Mouse (Mus musculus): ENCODE data around the gene Kcna10. TPM values are rescaled to one million over a fixed set of nuclear protein-coding genes. Genes with fewer than 3 reads are reported as not detected.

Gene Kcna10
- polyA plus RNA-seq, 1 experiment from 2014 or later, result not detected

DNA sequence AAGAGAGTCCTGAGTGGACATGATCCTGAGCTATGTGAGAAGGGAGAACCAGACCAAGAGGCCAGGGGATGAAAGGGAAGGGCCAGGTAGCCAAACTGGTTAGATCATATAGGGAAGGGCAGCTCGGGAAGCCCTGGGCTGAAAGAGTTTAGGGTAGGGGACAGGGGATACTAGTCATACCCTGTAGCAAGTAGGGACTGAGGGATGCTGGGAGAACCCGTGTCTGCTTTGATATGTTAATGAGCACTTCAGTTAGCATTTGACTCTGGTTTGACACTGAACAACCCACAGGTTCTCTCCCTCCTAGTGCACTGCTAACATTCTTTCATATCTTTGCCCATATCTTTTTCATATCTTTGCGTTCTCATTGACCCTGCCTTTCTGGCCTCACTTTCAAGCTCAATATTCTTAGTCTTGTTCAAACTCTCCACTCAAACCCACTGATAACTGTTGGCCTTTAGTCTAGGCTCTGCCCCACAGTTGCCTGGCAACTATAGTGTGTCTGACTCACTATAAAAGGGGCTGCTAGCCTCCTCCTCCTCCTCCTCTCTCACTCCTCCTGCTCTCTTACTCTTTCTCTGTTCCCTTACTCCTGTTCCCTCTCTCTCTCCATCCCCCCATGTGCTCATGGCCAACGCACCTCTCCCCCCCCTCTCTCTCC lies 23.8 kb downstream of the Kcna10 start:
- Histone ChIP-seq H3K9me3 (no peaks in the 10 kb centered on the region), H3K4me3 (no peak overlapping the region), H3K27ac (no peak overlapping the region), H3K36me3 (no peaks in the 10 kb centered on the region), H3K27me3 (ENCODE audit: insufficient read depth, poor library complexity, severe bottlenecking) (no peaks in the 10 kb centered on the region; the same call in 1 of the 2 replicates), H3K4me1 (peaks cover 16% of the 10 kb centered on the region; the same call in 1 of the 2 replicates)
- no peak for DNase-seq (ENCODE audit: low spot score)
- 55% methylated on average over 4 of the region's 4 CpGs for WGBS

DNA sequence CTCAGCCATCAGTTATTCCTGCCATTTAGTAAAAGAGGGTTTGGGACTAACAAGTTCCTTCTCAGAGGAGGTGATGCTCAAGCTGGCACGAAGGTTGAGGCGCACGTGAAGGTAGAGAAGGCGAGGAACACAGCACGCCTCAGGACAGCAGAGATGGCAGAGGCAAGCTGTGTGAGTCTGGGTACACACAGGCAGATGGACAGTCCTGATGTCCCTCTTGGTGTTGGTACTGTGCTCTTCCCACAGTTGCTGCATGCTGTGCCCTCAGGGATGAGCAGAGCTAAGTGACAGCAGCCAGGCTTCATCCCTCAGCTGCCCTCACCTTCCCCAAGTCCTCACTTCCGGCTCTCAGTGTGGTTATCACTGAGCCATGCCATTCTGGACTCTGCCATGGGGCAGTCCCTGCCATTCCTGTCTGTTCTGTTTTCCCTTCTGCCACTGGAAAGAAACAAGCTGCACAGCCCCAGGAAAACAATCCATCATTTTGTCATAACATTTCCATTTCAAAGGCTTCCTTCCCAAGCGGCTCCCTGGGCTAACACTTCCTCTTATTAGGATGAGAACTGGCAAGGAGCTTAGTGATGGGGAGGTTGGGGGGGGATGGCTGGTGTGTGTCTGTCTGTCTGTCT lies 24.9 kb downstream of the Kcna10 start:
- 59% methylated on average over 7 of the region's 7 CpGs for WGBS
- no peak for DNase-seq (ENCODE audit: low spot score)
- H3K27ac ChIP-seq, result no peak overlapping the region
- H3K4me1 ChIP-seq, result peaks cover 16% of the 10 kb centered on the region; the same call in 1 of the 2 replicates
- H3K36me3 ChIP-seq, result no peaks in the 10 kb centered on the region
- H3K27me3 ChIP-seq (ENCODE audit: insufficient read depth, poor library complexity, severe bottlenecking), result no peaks in the 10 kb centered on the region; the same call in 1 of the 2 replicates
- no peak overlapping the region for H3K4me3 ChIP-seq
- no peaks in the 10 kb centered on the region for H3K9me3 ChIP-seq

DNA sequence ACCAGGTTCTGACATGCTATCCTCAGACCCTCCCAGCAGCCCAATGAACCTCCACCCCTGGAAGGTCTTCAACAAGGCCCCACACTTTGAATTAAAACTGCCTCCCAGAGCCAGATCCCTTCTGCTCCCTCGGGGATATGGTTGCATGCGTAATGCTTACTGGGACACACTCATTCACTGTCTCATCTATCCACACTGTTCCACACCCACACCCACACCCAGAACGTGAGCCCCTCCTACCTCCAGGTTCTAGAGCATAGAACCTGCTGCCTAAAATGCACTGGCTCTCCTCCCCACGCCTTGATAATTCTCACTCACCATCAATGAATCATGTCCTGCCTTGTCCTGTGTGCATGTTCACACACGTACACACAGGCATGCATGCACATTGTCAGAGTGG lies 31.8 kb downstream of the Kcna10 start:
- Histone ChIP-seq H3K4me1 (no peaks in the 10 kb centered on the region), H3K36me3 (no peaks in the 10 kb centered on the region), H3K27ac (no peak overlapping the region), H3K4me3 (no peak overlapping the region), H3K9me3 (no peaks in the 10 kb centered on the region), H3K27me3 (ENCODE audit: insufficient read depth, poor library complexity, severe bottlenecking) (peaks cover 14% of the 10 kb centered on the region; the same call in 1 of the 2 replicates)
- WGBS, result 72% methylated on average over 5 of the region's 5 CpGs
- DNase-seq (ENCODE audit: low spot score), result no peak

DNA sequence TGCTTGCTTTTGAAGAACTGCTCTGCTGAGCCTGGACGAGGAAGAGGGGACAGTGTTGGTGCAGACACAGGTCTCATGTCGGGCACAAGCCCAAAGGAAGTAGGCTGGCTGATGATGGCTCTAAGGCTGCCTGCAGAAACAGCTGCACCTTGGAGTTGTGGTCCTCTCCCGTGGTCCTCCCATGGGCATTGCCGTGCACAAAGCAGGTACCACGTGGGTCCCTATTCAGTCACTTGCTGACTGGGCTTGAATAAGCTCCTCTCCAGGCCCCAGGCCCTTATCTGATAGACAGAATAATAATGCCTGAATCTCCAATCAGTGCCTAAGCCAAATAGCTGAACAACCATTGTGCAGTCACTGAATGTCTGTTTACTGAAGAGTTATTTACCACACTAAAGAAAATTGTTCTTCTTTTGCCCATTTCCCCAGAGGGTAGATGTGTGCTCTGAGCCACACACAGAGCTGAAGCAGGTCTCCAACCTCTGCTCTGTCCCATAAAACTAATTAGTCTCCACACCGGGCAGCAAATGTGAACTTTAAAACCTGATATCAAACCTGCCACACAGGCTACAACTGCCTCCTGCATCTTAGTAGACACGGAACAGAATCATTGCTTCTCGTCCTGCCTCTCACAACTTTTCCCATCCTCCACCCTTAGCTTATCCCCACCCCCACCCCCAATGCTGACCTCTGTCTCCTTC lies 33.7 kb downstream of the Kcna10 start:
- H3K9me3 ChIP-seq, result no peaks in the 10 kb centered on the region
- H3K4me1 ChIP-seq, result no peaks in the 10 kb centered on the region
- WGBS, result 70% methylated on average over 8 of the region's 8 CpGs
- H3K36me3 ChIP-seq, result no peaks in the 10 kb centered on the region
- DNase-seq (ENCODE audit: low spot score), result no peak
- no peak overlapping the region for H3K4me3 ChIP-seq
- H3K27me3 ChIP-seq (ENCODE audit: insufficient read depth, poor library complexity, severe bottlenecking), result peaks cover 14% of the 10 kb centered on the region; the same call in 1 of the 2 replicates
- no peak overlapping the region for H3K27ac ChIP-seq

DNA sequence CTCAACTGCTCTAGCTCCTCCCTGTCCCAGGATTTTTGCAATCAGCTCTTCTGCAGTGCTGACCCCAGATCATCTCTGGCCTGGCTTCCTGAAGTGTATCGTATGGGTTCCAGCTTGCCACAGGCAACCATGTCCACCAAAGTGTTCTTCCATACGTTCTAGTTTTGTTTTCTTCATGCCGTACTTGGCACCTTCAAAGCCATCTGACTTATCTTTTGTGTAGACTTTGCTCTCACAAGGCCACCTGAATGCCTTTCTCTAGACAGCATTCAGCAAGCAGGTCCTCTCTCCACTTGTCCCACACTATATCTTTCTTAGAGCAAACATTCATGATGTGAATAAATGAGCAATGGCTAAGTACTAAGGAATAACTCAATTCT lies 34.2 kb downstream of the Kcna10 start:
- peaks cover 14% of the 10 kb centered on the region; the same call in 1 of the 2 replicates for H3K27me3 ChIP-seq (ENCODE audit: insufficient read depth, poor library complexity, severe bottlenecking)
- no peaks in the 10 kb centered on the region for H3K36me3 ChIP-seq
- DNase-seq (ENCODE audit: low spot score), result no peak
- WGBS, result 80% methylated on average over 3 of the region's 3 CpGs
- no peaks in the 10 kb centered on the region for H3K9me3 ChIP-seq
- H3K4me1 ChIP-seq, result no peaks in the 10 kb centered on the region
- no peak overlapping the region for H3K27ac ChIP-seq
- H3K4me3 ChIP-seq, result no peak overlapping the region

DNA sequence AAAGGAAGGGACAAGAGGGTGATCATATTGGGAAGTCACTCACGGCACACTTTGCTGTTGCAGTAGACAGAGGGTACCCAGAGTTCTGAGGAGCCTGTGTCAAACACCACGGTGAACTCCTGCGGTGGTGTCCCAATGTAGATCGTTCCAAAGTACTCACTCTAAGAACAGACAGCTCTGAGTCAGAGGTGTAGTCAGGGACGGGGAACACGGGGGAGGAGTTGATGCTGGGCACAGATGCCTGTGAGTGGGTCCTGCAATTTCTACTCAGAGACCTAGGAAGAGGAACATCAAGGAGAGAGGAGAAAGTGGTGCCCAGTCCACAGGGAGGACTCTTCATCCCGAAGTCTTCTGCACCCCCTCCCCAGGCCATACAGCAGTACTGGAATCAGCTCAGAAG lies 35.7 kb downstream of the Kcna10 start:
- DNase-seq (ENCODE audit: low spot score), result no peak
- WGBS, result 88% methylated on average over 7 of the region's 7 CpGs

DNA sequence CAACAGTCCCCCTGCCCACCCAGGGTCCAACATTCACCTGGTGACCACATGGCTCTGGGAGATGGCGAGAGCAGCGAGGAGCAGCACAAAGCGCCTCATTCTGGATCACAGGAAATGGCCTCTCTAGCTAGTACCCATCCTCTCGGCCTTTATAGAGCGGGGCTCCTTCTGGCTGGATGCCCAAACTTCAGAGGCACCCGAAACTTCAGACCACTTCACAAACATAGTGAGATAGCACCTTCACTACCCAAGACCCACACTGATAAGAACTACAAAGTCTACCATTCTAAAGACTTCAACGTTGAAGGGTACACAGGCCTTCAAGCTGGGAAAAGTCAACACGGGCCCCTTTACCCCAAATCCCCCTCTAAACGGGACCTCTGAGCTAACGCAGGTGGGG lies 38.8 kb downstream of the Kcna10 start, which contains the start of gene Cym:
Gene Cym (minus strand): TSS at position 125 of the 400 bp plus-strand sequence.
- 75% methylated on average over 10 of the region's 10 CpGs for WGBS
- peaks cover 14% of the 10 kb centered on the region; the same call in 1 of the 2 replicates for H3K27me3 ChIP-seq (ENCODE audit: insufficient read depth, poor library complexity, severe bottlenecking)
- no peaks in the 10 kb centered on the region for H3K4me1 ChIP-seq
- H3K4me3 ChIP-seq, result no peak within 1 kb of the TSS
- no peaks in the 10 kb centered on the region for H3K36me3 ChIP-seq
- H3K9me3 ChIP-seq, result no peaks in the 10 kb centered on the region
- H3K27ac ChIP-seq, result no peak within 1 kb of the TSS
- DNase-seq (ENCODE audit: low spot score), result no peak

More for the DNA sequence above, 35.7 kb downstream of the Kcna10 start:
- no peak overlapping the region for H3K4me3 ChIP-seq
- no peaks in the 10 kb centered on the region for H3K4me1 ChIP-seq
- no peaks in the 10 kb centered on the region for H3K36me3 ChIP-seq
- peaks cover 14% of the 10 kb centered on the region; the same call in 1 of the 2 replicates for H3K27me3 ChIP-seq (ENCODE audit: insufficient read depth, poor library complexity, severe bottlenecking)
- H3K9me3 ChIP-seq, result no peaks in the 10 kb centered on the region
- no peak overlapping the region for H3K27ac ChIP-seq

DNA sequence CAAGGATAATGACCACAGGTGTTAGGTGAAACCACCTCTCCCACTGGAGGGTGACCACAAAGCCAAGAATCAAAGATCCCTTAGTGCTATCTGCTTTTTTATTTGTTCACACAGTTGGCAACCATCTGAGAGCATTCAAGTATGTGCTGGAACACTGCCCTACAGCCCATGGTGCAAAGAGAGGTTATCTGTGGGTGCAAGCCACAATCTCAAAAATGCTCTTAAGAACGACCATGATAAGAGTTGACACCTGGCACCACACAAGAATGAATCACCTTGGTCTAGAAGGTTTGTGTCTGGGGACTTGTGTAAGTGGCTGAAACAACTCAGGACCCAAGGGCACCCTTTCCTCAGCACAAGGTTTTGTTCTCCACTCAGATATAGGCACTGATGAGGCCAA lies 40.4 kb downstream of the Kcna10 start:
- Histone ChIP-seq H3K27me3 (ENCODE audit: insufficient read depth, poor library complexity, severe bottlenecking) (0 out of 2 replicates have a peak, but pooled peaks cover 8% of the 10 kb centered on the region), H3K27ac (no peak overlapping the region), H3K36me3 (no peaks in the 10 kb centered on the region), H3K4me3 (no peak overlapping the region), H3K9me3 (no peaks in the 10 kb centered on the region), H3K4me1 (no peaks in the 10 kb centered on the region)
- no peak for DNase-seq (ENCODE audit: low spot score)
- WGBS, result 50% methylated on average over 1 of the region's 1 CpGs

DNA sequence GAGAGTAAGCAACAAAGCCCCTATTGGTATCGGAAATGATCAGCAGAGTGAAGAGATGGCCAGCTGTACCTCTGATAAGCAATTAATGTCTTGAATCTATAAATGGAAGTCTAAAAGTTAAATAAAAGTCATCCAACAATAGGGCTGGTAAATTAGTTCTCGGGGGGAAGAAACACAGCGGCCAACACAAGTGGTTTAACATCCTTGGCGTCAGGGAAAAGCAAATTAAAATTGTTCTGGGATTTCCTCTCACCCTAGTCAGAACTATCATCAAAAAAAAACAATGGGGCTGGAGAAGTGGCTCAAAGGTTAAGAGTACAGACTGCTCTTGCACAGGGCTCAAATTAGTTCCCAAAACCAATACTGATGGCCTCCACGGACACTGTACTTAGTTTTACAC lies 43.0 kb downstream of the Kcna10 start:
- Histone ChIP-seq H3K27me3 (ENCODE audit: insufficient read depth, poor library complexity, severe bottlenecking) (0 out of 2 replicates have a peak, but pooled peaks cover 4% of the 10 kb centered on the region), H3K4me3 (no peak overlapping the region), H3K4me1 (peaks cover 3% of the 10 kb centered on the region; the same call in 1 of the 2 replicates), H3K36me3 (no peaks in the 10 kb centered on the region), H3K9me3 (no peaks in the 10 kb centered on the region), H3K27ac (no peak overlapping the region)
- whole genome bisulfite sequencing, result 82% methylated on average over 5 of the region's 5 CpGs
- no peak for DNase-seq (ENCODE audit: low spot score)

DNA sequence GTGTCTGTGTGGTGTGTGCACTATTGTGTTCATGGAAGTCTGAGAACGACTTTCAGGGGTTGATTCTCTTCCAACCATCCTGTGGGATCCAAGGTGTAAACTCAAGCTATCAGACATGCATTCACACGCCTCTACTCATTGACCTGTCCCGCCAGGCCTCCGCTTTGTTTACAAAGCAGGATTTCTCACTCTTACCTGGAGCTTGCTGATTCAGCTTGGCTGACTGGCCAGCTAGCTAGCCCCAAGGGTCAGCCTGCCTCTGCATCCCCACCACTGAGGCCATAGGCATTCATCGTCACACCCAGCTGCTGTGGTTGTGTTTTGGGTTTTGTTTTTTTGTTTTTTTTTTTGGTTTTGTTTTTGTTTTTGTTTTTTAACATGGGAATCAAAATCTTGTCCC lies 46.4 kb downstream of the Kcna10 start:
- Histone ChIP-seq H3K27ac (no peak overlapping the region), H3K27me3 (ENCODE audit: insufficient read depth, poor library complexity, severe bottlenecking) (peaks cover 20% of the 10 kb centered on the region), H3K36me3 (no peaks in the 10 kb centered on the region), H3K4me1 (peaks cover 3% of the 10 kb centered on the region; the same call in 1 of the 2 replicates), H3K9me3 (no peaks in the 10 kb centered on the region), H3K4me3 (no peak overlapping the region)
- DNase-seq (ENCODE audit: low spot score), result no peak
- WGBS, result 67% methylated on average over 5 of the region's 5 CpGs

DNA sequence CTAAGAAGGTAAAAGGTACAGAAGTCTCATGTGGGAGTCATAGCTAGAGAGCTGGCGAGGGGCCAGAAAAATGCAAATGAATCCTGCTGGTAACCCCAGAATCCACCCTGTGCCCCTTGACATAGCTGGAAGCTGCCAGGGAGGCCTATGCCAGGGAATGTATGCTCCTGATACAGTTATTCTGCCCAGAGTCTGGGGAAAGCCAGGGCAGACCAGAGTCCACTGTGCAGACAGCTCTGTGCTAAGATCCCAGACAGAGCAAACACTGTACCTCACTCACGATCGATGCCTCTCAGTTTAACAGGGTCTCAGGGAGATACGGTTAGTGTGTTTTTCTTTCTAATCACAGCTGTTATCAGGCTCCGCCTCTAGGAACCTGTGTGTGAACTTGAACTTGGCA lies 47.0 kb downstream of the Kcna10 start:
- H3K9me3 ChIP-seq, result no peaks in the 10 kb centered on the region
- H3K4me3 ChIP-seq, result no peak overlapping the region
- H3K4me1 ChIP-seq, result peaks cover 3% of the 10 kb centered on the region; the same call in 1 of the 2 replicates
- H3K27me3 ChIP-seq (ENCODE audit: insufficient read depth, poor library complexity, severe bottlenecking), result peaks cover 20% of the 10 kb centered on the region
- 51% methylated on average over 5 of the region's 5 CpGs for WGBS
- H3K36me3 ChIP-seq, result no peaks in the 10 kb centered on the region
- no peak overlapping the region for H3K27ac ChIP-seq
- DNase-seq (ENCODE audit: low spot score), result no peak

DNA sequence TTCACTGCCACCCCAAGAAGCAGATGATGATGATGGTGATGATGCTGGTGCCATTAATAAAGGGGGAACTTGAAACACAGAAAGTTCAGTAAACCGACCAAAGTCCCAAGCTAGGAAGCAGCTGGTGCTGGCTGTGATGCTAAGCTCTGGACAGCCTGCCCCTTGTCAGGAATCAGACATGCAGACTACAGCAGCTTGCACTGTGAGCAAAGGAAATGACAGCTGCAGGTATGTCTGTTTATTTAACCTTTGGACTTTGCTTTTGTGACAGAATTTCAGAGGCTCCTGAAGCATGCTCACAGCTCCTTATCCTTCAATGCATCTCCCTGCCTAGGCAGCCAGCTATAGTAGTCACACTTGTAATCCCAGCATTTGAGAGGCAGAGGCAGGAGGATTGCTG lies 47.7 kb downstream of the Kcna10 start, which contains the start of gene A630076J17Rik:
Gene A630076J17Rik (plus strand): TSS at position 88 of the 400 bp plus-strand sequence.
- Histone ChIP-seq H3K9me3 (no peaks in the 10 kb centered on the region), H3K27me3 (ENCODE audit: insufficient read depth, poor library complexity, severe bottlenecking) (peaks cover 20% of the 10 kb centered on the region), H3K27ac (no peak within 1 kb of the TSS), H3K36me3 (no peaks in the 10 kb centered on the region), H3K4me3 (no peak within 1 kb of the TSS), H3K4me1 (peaks cover 3% of the 10 kb centered on the region; the same call in 1 of the 2 replicates)
- no peak for DNase-seq (ENCODE audit: low spot score)
- WGBS, result 55% methylated on average over 1 of the region's 1 CpGs

DNA sequence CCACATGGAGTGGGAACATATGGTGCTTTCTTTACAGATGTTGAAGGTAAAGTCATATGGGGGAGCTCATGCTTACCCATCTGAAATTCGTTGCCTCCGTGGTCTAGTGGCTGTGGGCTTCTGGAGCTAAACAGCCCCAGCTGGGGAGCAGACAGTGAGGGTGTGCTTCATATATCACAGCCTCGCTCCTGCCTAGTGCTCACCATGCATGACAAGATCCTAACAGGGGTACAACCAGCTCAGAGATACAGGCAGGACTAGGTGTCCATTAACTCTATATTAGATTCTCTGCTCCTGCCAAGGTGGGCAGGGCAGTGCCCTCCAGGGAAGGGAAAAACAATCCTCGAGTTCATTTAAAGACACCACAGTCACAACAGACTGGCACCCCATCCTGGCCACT lies 48.3 kb downstream of the Kcna10 start:
- H3K36me3 ChIP-seq, result no peaks in the 10 kb centered on the region
- peaks cover 3% of the 10 kb centered on the region; the same call in 1 of the 2 replicates for H3K4me1 ChIP-seq
- no peaks in the 10 kb centered on the region for H3K9me3 ChIP-seq
- 69% methylated on average over 4 of the region's 4 CpGs for WGBS
- no peak overlapping the region for H3K4me3 ChIP-seq
- H3K27me3 ChIP-seq (ENCODE audit: insufficient read depth, poor library complexity, severe bottlenecking), result peaks cover 20% of the 10 kb centered on the region
- H3K27ac ChIP-seq, result no peak overlapping the region
- DNase-seq (ENCODE audit: low spot score), result no peak

Measured in heart, embryonic 10.5 days (tissue).